Mouse (Mus musculus) left cerebral cortex, postnatal 25 days (tissue): ENCODE results near the gene Appl1. TPM values are rescaled to one million over a fixed set of nuclear protein-coding genes. Genes with fewer than 3 reads are reported as not detected.

Experiments
- DNase-seq, 2 experiments: peaks; one replicate each; pipeline ENCODE4 v3.0.0; 2022; ENCODE audit warnings: low spot score in 2 of 2, mixed read lengths in 1 of 2
- intact Hi-C: fragments of 180-260 bp; cut with DNase I; formaldehyde crosslinking; loops from one replicate; pipeline ENCODE4 v1.15.1; 2025
- total RNA-seq, 2 experiments: library from RNA; stranded (reverse); gene quantifications; 2 replicates each; pipeline ENCODE4 v1.2.3; 2021

Gene Appl1
- total RNA-seq, result 10 to 100 TPM; 66.4 to 67.8 TPM

DNA sequence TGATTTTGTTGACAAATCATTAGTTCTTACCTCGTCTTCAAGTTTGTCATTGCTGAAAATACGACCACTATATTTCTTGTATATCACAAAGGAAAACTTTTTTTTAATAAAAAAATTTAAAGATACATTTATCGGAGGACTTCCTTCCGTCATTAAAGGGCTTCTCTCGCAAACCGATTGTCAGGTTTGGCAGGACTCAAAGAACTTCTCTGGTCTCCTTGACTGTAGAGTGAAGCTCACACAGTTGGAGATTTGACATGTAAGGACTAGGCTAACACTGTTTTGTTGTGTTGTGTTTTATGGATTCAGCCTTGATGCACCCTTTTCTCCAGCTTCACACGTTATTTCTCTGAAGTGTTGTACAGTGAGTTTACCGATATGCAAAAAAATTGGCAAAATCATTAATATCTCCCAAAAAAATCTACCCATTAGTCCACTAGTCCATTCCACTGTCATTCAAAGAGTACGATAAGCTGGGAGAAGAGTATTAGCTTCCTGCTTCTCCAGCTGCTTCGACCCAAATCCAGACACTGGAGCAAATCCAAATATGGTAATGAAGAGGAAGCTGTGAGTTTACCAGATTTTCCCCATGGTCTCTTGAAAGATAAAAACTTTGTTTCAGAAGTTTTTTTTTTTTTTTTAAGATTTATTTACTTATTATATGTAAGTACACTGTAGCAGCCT, at the start of gene Appl1:
Gene Appl1, minus strand, starts transcription at position 127 of the 684 bp plus-strand sequence.
- intact Hi-C loops, result loop anchor here (5.0 kb wide), 1 partner anchor 304 kb away; the partner anchor contains the start of gene Pde12

DNA sequence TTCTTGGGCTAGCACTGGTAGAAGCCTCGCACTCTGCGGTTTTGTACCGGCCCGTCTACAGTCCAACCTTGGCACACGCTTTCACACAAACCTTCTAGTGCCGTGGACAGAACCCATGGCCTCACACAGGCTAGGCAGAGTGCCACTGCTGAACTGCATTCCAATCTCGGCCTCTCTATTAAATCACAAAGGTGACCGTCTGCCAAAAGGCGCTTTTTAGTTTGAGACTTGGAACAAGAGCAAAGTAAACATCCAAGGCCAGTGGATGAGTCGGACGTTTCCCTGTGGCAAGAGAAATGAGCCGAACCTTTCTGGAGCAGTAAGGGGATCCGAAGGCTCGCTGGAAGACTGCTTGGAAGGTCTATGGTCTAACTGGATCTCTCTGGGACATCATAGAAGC, 48.8 kb upstream of the Appl1 start:
- intact Hi-C loops, result loop anchor here (10.0 kb wide), 1 partner anchor 135 kb away; no protein-coding TSS in a partner anchor
- DNase-seq, result no peak

More for the DNA sequence above, at the start of gene Appl1:
- no peak for DNase-seq

DNA sequence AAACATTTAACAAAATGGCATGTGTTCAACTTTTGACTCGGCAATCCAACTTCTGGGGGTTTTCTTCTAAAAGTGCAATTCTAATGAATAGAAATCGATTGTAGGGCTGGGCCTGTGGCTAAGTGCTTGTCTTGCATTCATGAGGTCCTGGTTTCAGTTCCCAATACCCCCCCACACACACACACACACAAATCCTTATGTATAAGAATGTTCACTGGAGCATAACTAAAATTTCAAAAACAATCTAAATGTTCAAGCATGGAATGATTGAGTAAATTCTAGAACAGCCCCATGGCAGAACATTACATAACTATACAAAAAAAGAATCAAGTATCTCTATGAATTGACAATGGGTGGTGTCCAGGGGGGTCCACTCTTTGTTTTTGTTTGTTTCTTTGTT, 46.9 kb upstream of the Appl1 start:
- DNase-seq, result no peak
- intact Hi-C loops, result no loop called here

DNA sequence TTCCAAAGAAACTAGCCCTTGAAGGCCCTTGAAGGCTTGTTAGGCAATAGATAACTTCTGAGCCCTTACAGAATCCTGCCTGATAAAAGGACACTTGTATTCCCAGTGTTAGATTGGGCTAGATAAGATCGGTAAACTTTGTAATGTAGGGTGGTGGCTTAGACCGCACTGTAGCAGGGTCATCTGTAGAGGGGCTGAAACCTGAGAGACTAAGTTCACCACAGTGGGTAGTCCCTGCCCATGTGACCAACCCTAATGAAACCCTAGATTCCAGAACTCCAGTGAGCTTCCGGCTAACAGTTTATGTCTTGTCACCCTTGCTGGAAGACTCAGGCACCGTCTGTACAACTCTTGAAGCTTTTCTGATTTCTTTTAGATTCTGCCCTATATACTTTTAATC, 42.6 kb upstream of the Appl1 start:
- intact Hi-C loops, result no loop called here
- no peak for DNase-seq

DNA sequence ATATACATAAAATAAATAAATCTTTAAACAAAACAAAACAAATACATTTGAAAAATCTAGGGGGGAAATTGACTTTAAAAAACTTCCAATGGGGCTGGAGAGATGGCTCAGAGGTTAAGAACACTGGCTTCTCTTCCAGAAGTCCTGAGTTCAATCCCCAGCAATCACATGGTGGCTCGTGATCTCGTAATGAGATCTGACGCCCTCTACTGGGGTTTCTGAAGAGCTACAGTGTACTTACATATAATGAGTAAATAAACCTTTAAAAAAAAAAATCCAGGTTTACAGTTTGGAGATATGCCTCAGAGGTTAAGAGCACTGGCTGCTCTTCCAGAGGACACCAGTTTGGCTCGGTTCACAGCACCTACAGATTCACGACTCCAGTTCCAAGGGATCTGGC, 40.5 kb upstream of the Appl1 start:
- no peak for DNase-seq
- intact Hi-C loops, result no loop called here

DNA sequence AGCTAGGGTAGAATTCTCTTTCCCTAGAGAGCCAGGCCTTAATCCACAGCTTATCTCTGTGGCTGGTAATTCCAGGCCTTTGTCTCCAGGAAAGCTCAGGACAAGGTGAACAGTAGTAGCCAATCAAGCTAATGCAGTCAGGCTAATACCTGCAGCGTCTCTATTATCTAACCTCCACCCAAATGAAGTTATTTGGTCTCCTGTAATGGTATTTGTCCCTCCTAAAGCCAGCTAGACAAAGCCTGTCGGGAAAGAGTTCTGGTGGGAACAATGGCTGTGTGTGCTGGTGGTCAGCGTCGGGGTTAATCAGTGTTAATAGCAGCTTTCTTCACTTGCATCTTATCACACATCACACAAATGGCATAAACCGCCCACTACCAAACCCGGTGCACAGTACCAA, 34.9 kb upstream of the Appl1 start:
- intact Hi-C loops, result no loop called here
- no peak for DNase-seq

DNA sequence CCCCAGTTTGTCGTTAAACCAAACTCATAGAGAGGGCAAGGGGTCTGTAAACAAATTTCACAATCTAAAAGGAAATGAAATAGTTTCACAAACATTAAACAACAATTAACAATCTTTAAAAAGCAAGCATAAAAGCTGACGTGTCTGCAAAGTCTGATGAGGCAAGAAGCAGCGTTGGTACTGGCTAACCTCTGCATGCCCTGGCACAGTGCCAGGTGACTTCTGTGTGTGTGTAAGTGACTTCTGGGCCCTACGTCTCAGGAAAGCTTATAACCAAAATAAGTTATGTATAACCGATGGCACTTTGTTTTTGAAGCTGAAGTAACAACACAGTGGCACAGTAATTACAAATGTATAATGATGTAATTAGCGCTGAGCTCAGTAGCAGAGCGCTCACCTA, 33.9 kb upstream of the Appl1 start:
- no peak for DNase-seq
- intact Hi-C loops, result no loop called here

DNA sequence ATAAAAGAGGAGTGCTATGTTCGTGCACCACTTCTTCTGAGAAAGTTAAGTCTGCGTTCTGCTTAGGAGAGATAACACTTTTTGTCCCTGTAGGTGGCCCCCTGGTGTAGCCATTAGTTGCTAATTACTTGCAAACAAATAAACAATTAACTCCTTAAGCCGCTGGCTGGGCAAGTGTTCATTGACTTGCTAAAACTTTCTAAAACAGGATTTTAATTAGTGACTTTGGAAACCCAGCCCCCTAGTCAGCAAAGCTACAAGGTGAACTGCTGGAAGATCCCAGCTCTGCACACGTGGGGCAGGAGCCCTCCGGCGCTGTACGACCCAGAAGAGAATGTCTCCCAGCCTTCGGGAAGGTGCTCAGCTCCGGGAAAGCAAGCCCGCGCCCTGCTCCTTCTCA, 29.4 kb upstream of the Appl1 start:
- intact Hi-C loops, result no loop called here
- DNase-seq, result no peak

DNA sequence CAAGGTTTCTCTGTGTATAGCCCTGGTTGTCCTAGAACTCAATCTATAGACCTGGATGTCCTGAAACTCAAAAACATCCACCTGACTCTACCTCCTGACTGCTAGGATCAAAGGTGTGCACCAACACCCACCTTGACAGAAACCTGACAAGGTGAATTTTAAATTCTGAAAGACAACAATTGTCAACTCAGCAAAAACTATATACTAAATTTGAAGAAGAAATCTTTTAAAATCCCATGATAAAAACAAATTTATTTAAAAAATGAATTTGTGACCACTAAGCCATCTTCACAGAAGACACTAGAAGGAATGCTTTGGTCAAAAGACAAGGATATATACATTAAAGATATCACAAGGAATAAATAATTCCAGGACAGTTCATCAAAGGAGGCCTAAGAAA, 25.2 kb upstream of the Appl1 start:
- DNase-seq, result no peak
- intact Hi-C loops, result no loop called here

DNA sequence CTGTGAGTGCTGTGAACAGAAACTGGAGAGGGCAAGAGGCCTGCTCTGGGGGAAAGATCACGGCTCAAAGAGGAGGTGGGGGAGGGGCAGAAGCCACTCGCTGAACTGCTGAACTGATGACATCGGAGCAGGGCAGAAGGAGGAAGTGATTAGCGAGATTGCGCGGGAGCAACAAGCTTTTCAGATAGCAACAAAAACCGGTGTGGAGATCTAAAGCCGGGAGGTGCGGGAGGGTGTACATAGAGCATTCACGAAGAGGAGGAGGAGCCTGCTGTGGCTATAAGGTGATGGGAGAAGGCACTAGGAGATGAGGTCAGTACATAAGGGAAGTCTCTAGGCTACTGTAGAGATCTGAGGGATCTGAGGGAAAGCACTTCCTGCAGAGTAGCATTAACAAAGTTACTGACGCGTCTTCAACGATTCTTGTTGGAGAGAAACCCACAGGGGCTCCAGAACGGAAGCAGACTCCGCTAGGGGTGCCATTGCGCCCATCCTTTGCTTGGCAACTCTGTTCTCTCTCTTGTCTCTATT, 23.2 kb upstream of the Appl1 start, which contains the start of gene Hesx1:
Gene Hesx1, plus strand, starts transcription at position 206 of the 531 bp plus-strand sequence.
- intact Hi-C loops, result no loop called here
- DNase-seq, result no peak

DNA sequence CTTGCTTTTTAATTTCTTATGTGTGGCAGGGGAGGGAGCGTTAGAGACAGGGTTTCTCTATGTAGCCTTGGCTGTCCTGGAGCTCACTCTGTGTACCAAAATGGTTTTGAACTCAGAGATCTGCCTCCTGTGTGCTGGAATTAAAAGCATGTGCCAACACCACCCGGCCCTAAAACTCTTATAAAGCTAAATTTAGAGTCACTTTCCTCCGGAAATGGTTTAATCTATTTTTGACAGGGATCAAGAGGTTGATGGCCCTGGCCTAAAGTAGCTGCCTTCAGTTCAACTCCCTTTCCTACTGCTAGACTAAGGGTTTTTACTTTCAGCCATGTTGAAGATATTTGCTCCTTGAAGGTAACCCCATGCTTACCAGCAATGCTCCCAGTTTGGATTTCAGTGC, 22.4 kb upstream of the Appl1 start:
- intact Hi-C loops, result no loop called here
- no peak for DNase-seq

DNA sequence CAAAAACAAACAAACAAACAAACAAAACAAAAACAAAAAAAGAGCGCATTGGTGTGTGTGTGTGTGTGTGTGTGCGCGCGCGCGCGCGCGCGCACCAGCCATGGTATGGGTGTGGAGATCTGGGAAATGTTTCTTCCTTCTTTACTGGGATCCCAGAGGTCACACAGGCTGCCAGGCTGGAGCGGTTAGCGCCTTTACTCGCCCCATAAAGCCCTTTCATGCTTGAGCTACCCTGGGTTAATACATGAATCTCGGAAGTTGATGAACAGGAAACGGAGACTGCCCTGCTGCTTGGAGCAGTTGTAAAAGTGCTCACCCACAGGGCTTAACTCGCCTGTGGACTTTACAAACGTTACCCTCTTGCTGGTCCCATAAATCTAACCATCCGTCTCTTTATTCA, 20.6 kb upstream of the Appl1 start:
- intact Hi-C loops, result no loop called here
- DNase-seq, result no peak

DNA sequence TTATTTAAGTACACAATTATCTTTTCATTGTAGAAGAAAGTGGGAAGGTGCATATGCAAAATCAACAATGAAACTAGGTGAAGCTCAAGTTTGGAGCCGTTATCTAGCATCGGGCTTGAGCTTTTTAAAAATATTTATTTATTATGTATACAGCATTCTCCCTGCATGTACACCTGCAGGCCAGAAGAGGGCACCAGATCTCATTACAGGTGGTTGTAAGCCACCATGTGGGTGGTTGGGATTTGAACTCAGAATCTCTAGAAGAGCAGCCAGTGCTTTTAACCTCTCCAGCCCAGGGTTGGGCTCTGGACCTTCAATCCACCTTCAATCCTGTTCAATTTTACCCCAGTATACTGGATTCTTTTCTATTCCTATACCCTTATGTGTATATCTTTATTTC, 17.7 kb upstream of the Appl1 start:
- DNase-seq, result no peak
- intact Hi-C loops, result no loop called here

DNA sequence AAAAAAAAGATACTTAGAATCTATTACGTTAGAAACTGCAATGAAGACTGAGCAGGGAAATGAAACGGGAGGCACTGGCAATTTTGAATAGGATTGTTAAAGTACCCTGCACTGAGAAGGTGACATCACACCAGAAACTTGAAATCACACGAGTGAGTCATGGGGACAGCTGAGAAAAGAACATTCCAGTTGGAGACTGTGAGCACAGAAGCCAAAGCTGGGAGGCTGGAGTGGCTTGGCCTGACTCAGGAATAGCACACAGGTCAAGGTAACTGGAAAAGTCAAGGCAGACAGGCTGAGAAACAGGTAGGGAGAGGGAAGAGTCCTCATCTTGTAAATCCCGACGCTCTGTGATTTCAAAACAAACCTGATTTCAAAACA, 11.1 kb upstream of the Appl1 start:
- intact Hi-C loops, result no loop called here
- DNase-seq, result no peak

DNA sequence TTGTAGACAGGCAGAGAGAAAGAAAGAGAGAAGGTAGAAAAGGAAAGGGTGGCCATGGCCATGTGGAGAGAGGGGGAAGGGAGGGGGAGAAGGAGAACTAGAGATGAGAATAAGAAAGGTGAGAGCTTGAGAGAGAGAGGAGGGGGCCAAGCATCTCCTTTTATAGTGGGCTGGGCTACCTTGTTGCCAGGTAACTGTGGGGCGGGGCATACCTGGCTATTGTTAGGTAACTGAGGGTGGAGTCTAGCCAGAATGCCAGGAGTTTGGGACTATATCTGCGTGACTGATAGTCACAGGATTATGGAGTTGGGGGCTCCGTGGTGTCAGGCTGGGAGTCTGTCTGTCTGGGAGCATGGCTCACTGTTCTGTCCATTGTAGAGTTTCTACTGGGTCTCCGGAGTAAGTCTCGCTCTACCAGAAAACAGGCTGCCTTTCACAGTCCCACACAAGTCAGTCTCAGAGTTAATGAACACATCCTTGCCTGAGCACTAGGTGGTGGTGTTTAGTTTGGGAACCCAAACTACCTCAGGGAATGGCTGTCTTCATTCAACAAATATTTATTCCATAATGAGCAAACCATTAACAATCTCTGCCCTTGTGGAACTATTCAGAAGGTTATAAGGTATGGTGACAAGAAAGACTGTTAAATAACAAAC, 10.6 kb upstream of the Appl1 start:
- DNase-seq, result no peak
- intact Hi-C loops, result no loop called here

DNA sequence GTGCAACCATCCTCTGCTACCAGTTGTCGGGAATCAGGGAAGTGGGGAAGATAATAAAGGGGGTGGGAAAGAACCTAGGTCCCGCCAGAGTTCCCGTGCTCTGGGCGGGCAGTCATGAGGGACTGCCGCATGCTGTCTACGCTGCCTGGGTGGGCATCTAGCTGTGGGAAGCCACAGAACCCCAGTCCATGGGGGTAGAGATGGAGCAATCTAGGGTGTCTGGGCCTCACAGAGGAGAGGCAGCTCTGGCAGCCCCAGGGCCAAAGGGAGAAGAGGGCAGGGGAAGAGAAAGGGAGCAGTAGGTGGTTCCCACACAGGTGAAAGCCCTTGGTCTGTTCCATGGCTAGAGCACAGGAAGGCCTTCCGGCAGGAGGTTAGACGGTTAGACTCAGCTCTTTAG, 10.0 kb upstream of the Appl1 start:
- DNase-seq, result no peak
- intact Hi-C loops, result no loop called here

DNA sequence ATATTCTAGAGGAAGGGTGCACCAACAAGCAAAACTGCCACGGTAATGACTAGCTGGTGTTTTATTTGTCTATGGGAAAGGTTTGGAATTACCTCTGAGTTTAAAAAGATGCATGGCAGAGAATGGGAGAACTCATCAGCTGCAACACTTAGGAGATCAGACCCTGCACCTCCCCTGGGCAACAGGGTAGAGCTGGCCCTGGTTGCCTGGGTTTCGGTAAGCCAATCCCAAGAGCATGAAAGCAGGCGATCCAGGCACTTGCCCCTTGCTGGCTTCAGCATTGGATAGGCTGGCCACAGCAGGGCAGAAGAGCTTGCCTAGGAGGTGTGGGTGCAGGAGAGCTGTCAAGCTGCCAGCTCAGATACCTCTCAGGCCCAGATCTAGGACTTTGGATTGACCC, 8.8 kb upstream of the Appl1 start:
- intact Hi-C loops, result no loop called here

DNA sequence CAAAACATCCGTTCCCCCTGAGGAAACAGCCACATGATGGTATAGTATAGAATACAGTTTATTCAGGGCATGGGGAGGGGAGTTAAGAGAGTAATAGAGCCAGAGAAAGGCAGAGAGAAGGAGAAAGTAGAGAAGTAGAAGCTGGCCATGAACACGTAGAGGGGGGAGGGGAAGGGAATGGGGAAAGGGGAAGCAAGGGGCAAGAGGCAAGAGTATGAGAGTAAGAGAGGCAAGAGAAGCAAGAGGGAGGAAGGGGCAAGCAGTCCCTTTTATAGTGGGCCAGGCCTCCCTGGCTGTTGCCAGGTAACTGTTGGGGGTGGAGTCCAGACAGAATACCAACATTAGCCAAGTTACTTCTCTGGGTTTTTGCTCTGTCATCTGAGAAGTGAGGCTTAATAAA, 6.5 kb upstream of the Appl1 start:
- intact Hi-C loops, result no loop called here
- DNase-seq, result no peak

More for the DNA sequence above, 8.8 kb upstream of the Appl1 start:
- no peak for DNase-seq

DNA sequence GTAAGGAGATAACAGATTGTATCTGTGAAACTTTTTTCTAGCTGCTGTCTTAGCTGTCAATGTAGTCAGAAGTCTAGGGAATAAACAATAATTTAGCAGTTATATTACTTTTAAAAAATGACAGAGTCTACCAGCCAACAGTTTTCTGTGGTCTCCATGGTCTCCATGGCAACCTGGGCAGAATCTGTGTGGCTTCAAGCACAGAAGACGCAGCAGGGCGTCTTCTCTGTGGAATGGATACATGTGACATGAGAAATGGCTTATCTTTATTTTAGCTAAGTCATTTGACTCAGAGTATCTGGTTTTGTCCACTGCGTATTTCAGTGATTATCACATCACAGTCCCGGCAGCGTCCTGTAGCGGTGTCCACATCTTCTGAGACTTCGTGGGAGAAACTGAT, 5.2 kb upstream of the Appl1 start:
- intact Hi-C loops, result no loop called here

DNA sequence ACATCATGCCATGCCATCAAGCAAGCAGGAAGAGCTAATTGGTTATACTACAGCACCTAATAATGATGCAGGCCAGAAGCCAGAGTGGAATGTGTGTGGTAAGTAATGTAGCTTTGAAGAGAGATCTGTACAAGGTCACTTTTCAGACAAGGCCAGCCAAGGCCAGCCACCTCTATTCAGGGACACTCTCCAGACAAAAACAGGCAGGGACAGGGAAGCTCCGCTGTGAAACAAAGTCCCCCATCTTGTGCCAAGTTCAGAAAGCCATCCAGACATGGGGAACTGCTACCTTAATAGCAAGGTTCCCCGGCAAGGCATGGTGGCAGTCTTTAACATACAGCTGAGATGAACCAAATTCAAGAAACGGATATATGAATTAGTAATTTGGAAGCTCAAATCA, 4.5 kb upstream of the Appl1 start:
- intact Hi-C loops, result no loop called here

More for the DNA sequence above, 5.2 kb upstream of the Appl1 start:
- DNase-seq, result no peak

DNA sequence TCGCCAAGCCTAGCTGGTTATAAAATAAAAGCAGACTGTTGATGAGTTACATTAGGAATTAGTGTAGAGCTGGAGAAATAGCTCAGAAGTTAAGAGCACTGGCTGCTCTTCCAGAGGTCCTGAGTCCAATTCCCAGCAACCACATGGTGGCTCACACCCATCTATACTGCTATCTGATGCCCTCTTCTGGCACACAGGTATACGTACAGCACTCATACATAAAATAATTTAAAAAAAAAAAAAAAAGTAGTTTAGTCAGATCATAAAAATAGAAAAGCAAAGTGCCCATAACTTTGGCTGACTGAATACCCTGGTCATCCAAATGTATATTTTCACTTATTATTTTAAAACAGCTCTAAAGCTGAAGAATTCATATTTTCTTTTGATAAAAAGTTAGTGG, 2.1 kb upstream of the Appl1 start:
- DNase-seq, result no peak
- intact Hi-C loops, result loop anchor here (5.0 kb wide), 1 partner anchor 306 kb away; the partner anchor contains the start of gene Pde12

More for the DNA sequence above, 4.5 kb upstream of the Appl1 start:
- no peak for DNase-seq
